Mouse (Mus musculus) kidney, adult 2 months (tissue): ENCODE results near the gene 9430097D07Rik.

Experiments used
- CTCF ChIP-seq: fragments of 200-500 bp; conservative IDR thresholded peaks from 2 replicates; pipeline ENCODE4 v1.5.1; 2011; ENCODE audit warnings: low read depth, mild to moderate bottlenecking, control low read depth, low read length, moderate library complexity, mixed read lengths; ENCODE audit not compliant: insufficient read depth, insufficient read length
- POLR2A ChIP-seq: fragments of 200-500 bp; IDR thresholded peaks from one replicate; pipeline ENCODE4 v1.6.1; 2011; ENCODE audit warnings: low read depth, low read length, control low read depth

- TF ChIP-seq POLR2A = no peak
- TF ChIP-seq CTCF = peak; percentile 51
Measured at GRCm38 (mm10) chr2:32606161-32607142, 31.0 kb upstream of the 9430097D07Rik start.
